Mouse (Mus musculus) thymus, postnatal 14 days (tissue): ENCODE data around the gene Arntl.

Experiments
- DNase-seq: peaks from one replicate; pipeline ENCODE4 v3.0.0; 2021

The Arntl gene

DNA sequence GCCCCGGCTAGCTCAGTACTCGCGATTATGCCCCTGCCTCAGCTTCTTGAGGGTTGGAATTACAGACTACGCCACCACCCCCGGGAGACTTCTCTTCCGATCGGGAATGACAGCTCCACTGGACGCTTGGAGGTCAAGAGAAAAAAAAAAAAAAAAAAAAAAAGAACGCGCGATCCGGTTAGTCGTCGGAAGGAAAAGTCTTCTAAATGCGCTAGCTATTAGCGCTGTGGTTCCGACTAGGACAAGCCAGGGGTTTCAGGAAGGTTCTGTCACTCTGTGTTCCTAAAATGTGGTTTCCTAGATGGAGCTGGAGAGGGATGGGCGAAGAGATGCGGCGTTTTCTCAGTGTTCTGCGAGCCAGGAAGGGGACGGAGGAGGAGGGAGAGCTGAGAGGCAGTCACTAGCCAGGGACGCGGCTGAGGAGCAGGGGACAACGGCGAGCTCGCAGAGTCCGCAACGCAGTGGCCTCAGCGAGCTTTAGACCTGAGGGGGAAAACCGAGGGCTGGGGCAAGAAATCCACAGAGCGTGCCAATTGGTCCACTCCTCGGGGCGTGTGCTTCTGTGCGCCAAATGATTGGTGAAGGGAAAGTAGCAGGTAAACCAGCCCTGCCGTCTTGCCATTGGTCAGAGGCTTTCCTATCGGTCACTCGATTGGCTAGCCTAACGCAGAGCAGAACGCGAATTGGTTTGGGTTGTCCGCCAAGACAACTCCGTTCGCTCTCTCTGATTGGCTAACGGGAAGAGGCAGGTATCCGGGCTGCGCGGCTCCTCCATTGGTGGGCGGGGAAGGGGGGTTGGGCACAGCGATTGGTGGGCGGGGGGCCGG, at the start of gene Arntl:
Gene Arntl (plus strand): TSS at position 822 of the 827 bp plus-strand sequence.
- peak; percentile 93 for DNase-seq

DNA sequence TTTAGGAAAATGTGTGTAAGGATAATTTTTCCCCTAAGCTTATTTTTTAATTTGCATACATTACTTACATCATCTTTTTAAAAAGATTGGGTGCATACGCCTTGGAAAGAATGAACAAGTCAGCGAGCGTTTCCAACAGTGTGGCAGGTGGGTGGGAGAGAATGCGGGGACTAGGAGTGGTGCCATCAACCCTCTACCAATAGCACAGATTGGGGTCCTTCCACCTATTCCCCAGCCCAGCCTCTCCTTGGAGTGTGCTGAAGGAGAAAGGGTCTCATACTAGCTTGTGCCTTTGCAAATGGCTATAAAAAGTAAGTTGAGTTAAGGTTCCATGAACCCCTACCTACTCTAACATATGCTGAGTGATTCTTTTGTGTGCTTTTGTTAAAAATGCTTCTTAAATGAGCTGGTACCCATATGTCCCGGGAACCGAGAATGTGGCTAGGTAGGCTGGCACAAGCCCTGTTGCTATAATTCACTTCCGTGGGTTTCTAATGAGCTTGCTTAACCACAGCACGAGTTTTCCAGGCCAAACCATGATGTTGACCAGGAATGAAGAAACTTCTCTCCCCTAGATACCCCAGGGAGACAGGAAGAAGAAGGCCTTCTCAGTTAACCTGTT, 46.1 kb upstream of the Arntl start:
- no peak for DNase-seq

DNA sequence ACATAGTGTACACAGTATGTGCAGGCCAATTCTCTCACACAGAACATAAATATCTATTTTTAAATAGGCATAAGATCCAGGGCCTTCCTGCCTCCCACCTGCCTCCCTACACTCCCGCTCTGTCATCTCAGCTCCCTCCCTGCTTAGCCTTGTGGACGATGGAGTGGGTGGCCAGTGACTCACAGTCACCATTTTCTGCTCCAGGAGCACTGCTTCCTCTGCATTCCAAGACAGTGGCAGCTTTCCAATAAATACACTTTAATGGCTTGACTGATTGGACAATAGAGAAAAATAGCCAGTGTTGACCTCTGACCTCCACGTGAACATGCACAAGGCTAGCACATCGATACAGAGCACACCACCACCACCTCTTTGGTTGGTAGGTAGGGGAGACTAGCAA, 42.5 kb upstream of the Arntl start:
- no peak for DNase-seq

DNA sequence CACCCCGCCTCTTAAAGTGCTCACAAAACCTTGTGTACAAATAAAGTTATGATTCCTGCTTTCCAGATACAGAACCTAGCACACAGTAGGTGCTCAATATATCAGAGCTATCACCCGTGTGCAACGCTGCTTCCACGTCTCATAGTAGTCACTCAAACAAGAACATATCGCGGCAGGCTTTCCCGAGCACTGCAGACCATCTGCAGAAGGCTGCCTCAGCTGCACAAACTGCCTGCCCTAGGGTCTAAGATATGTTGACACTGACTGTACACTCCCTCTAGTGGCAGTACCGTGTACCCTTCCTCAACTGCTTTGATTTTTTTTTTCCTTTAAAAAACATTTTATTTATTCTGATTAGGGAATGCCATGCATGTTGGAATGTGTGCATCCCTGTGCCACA, 40.2 kb upstream of the Arntl start:
- DNase-seq: peak; percentile 62

DNA sequence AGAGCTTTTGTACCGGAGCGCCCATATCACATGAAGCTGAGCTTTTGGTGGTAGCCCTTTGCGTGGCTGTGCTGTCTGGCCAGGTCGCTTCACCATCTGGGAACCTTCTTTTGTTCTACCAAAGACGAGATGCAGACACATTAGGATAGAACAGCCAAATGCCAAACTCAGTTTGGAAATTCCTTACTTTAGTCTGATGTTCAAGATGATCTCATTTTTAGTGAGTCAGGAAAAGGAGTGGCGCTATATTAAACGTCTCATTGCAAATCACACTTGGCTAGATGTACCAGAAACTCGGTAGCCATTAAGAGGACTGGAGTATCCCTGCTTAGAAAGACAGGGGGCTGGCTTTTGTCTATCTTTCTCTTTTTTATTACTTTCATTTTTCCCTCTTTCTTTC, 38.7 kb upstream of the Arntl start:
- DNase-seq: no peak

DNA sequence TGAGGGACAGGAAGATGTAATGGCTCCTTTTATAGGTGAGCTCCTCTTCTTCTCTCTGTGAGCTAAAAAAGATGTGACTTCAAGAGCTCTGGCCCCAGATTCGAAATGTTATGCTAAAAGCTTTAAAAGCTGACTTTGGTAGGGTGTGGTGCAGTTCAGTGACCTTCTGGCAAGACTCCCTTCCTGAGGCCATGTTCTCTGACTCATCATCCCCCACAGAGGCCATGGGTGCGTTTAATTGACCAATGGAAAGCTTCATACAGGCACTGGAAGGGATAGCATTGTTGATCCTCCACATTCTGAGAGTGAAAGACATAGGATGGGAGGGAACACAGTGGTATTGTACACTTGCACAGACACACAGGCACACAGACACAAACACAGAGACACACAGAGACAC, 34.8 kb upstream of the Arntl start:
- no peak for DNase-seq

DNA sequence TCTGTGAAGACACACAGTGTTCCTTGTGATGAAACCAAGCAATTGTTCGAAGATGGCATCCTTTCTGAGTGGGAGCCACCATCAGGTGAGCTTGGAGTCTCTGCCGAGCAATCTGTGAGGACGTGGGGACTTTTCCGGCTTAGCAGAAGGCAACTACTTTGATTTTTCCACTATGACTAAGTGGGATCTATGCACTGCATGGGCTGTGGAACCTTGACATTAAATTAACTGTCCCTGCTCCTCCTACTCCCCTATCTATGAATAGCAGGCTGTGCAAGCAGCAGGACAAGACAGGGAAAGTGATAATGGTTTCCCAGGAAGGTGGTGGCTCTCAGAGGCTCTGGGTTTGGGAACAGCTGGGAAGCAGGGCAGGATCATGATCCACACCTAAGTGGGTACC, 31.8 kb upstream of the Arntl start:
- no peak for DNase-seq

DNA sequence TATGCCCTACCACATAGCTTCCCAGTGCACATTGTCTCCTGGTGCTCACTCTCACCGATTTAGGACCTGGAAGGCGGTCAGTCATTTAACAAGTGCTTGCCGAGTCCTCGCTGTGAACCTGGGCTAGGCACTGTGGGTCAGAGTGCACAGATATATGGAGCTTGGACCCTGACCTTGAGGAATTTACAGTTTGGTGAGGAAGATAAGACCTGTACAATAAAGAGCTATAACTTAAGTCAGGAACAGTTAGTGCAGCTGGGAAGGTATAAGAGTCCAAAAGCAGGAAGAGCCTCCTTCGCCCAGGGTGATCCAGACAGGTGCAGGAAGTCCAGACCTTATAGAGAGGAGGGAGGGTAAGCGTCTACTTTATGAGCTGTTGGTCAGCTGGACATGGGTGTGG, 29.2 kb upstream of the Arntl start:
- DNase-seq: no peak

DNA sequence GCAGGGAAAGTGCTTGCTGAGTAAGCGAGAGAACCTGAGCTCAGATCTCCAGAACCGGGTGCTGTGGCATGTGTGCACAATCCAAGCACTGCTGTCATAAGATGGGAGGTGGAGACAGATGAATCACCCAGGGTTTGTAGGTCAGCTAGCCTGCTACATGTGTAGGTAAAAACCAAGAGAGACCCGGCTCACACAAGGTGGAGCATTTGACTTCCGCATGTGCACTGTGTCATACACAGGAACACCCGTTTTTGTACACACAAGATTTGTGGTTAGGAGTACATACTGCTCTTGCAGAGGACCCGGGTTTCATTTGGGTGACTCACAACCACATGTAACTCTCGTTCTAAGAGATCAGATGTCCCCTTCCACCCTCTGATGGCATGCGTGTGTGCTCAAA, 23.5 kb upstream of the Arntl start:
- no peak for DNase-seq

DNA sequence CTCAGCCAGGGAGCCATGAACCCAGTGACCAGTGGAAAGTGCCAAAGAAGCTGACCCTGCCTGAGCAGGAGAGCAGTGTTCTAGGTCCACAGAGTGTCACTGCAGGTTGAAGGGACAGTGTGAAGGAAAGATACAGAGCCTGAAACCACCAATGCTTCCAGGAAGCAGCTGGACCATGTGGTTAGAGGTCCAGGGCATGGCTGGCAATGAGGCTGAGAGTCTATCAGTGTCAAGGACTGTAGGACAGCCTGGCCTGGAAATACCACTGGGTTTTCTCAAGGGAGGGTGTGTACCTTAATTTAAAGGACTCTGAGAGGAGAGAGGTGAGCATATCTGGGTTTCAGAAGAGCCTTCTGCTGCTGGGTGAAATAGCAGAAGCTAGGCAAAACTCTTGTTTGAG, 22.2 kb upstream of the Arntl start:
- DNase-seq: no peak

DNA sequence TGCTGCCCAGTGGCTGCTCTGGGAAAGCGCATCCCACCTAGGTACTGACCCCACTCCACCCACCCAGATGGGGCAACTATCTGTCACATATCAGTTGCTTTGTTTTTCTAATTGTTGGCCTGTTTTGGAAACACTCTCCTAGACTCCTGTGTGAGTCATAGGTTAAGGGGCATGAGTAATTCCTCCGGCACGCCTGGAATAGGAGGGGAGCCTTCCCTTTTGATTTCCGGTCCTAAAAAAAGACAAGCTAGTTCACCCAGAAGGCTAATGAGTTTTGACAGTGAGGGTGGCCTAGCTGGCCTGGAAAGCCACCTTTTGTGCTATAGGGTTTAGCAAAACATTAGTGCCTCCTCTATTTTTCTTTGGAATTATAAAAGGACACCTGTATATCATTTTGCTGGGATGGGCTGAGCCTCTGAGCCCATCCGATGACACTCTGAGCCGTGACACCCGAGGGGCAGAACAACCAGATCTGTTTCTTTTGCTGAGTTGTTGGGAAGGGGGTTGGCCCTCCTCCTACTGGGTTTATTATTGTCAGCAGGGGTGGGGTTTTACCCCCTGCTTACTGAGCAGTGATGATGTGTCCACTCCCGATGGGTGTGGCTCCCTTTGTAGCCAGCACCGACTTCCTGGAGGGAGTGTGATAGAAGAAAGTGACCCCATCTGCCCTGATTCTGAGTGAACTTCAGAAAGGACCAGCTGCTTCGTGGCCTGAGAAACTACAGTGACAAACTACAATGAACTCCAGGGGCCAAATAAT, 21.0 kb upstream of the Arntl start:
- DNase-seq: no peak

DNA sequence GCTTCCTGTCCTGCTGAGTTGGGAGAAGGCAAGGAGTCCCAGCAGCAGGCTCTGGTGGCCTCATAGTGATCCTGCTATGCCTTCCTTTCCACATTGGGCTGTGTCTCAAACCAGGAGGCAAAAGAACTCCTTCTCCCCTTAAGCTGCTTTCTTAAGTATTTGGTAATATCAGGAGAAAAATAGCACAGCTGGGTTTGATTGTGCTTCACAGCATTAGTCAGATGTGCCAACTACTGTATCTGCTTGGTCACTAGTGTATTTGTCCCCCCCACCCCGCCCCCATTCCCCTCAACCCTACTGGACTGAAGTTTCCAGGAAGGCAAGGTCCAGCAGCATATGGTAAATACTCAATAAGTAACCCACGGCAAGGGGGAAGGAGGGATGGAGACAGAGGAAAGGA, 19.2 kb upstream of the Arntl start:
- DNase-seq: no peak

DNA sequence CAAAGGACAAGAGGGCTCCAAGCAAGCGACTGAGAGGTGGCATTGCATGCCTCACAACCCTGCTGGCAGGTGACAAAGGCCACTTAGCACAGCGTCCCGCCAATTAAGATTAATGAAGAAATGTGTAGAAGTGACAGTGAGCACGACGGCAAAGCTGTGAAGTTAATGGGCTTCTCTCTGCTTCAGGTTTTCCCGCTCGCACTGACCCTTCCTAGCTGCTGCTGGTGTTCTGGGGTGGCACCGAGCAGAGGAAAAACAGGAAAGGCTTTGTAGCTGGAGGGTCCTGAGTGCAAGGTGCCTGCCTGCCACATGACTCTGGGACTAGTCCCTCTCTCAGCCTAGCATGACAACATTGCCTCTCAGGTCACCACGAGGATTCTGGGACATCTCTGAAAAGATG, 18.7 kb upstream of the Arntl start:
- DNase-seq: no peak

DNA sequence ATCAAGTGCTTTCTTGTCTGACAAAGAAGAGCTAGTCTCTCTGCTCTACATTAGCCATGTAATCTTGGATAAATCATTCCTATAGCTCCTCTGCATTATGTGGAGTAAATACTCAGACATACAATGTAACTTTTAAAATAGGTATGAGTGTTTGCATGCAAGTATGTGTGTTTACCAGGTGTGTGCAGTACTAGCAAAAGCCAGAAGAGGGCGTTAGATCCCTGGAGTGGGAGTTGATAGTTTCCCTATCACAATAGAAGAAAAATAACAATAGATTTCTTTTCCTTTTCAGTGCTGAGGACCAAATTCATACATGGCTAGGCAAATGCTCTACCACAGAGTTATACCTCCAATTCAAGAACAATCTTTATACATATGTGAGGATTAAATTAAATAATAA, 15.5 kb upstream of the Arntl start:
- no peak for DNase-seq

DNA sequence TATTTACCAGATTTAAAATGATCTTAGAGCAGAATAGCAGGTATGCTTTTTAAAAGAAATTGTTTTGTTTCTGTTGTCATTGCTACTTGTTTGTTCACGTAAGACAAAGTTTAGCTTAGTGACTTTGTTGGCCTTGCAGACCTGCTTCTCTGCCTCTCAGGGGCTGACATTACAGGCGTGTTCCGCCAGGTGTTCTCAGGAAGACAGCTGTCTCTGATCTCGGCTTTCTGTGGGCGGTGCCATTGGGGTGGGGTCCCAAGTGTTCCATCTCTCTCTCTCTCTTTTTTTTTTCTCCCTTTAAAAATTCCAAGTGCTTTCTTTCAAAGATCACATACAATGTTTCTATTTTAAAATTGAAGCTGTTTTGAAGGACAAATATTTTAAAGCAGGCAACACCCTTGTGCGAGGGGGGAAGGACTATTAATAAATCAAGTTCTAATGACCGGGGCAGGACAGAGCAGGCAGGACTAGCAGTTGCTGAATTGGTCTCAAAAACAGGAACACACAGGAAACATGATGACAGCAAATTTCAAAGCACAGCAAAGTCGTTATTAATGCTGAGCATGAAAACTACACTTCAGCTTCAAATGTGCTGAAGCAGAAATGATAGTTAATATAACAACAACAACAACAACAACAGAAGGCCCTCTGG, 14.4 kb upstream of the Arntl start:
- peak; percentile 72 for DNase-seq

DNA sequence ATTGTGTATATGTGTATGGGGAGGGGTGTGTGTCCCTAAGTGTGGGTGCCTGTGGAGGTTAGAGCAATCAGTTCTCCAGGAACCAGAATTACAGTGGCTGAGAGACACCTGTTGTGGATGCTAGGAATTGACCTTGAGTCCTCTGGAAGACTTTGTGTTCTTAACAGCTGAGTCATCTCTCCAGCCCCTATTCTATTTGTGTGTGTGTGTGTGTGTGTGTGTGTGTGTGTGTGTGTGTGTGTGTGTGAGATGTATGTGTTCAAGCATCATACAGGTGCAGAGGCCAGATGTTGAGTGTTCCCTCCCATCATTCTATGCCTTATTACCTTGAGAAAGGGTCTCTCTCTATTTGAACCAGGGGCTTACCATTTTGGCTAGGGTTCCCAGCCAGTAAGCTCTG, 13.4 kb upstream of the Arntl start:
- DNase-seq: no peak

DNA sequence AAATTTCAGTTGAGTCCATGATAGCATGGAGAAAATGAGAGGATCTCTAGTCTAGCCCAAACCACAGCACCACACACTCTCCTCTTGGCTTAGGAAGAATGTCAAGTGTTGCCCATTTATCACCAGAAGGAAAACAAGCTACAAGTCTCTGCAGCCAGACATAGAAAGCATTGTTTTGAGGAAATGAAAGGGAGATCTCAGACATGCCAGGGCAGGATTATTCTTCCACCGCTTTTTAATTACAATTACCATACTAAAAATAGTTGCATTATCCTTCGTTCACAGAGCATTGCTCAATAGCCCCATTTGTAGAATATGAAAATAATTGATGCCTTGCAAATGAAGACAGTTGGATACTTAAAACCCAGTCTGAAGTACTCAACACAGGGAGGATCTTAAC, 12.0 kb upstream of the Arntl start:
- DNase-seq: no peak

DNA sequence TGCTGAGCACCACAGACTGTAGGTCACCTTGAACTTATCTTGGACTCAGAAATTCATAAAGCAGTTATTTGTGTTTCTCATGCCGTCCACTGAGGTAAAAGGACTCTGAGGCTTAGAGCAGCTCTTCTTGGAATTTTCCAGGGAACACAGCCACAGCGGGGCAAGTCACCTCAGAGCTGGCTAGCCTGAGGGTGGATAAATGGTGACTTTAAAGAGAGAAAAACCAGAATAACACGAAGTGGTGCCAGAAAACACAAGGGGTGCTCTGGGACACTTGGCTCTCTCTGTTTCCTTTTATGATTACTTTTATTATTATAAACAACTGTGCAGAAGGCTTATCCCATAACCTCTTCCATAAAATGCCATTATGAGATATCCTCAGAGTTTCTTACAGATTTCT, 11.1 kb upstream of the Arntl start:
- DNase-seq: no peak

DNA sequence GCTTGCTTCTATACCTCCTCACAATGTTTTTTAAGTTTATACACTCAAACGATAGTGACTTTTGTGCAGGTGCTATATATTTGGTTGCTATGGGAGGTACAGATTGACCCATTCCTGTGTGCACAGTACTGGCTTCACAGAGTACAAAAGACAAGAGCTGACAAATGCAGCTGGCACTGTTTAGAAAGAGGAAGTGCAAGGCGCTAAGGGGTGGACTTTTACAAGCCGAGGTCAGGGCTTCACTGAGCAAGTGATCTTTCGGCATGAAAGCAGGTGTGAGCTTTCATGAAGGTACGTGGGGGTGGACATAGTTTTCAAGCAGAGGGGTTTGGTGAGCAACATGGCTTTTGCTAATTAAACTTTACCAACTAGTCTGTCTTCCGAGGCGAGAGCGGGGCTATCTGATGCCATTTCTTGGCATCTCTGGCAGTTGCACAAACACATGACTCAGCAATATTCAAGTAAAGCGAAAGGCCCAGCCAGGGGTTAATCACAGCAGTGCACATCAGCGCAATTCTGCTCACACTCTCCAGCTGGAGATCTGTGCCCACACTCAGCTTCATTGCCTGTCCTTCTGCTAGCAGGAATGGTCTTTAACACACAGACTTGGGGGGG, 10.0 kb upstream of the Arntl start:
- DNase-seq: peak; percentile 27

DNA sequence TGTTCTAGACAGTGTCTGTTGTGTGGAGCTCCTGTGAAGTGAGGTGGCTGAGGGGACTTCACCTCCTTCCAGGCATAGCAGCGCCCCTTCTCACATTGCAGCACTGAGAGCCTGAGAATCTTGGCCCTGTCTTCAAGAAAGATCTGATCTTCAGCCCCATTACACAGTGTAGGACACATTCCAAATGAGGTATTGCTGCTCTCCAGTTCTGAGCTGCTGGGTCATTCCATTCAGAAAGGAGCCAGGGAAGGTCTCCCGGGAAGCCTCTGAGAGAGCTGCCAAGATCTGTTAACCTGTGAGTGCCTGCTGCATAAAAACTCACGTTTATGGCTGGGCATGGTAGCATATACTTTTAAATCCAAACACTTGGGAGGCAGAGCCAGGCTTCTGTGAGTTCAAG, 5.7 kb upstream of the Arntl start:
- no peak for DNase-seq

DNA sequence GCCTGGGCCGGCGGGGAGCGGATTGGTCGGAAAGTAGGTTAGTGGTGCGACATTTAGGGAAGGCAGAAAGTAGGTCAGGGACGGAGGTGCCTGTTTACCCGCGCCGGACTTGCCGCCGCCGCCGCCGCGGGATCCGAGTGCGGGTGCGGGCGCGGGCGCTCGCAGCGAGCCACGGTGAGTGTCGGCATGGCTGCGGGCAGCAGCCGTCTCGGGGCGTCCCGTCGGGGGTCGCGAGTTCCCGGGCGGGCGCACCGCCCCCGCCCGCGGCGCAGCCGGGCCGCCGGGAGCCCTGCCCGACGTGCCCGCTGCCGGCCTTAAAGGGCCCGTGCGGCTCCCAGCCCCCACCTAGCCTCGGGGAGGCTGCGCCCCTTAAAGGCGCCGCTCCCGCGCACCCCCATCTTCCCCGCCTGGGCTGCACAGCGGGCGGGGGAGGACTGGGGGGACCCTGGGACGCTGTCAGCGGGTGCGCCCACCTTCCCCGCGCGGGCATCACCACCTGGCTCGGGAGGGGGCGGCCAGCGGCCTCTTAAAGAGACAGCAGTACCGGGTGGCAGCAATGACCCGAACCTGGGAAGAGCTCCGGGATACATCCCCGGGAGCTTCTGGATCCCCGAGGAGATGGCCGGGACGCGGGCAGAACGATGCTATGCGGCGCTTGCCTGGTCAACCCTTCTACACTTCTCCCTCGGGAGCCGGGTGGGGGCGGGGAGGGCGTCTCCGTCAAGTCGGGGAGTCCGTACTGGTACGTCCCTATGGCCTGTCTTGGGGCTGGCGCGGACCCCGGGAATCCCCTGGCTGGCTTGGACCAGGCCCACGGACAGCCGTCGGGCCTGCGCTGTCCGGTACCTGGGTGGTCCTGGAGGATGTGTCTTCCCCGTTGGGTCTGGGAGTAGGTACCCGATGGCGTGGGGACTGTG, 464 bp downstream of the Arntl start:
- peak; percentile 79 for DNase-seq

DNA sequence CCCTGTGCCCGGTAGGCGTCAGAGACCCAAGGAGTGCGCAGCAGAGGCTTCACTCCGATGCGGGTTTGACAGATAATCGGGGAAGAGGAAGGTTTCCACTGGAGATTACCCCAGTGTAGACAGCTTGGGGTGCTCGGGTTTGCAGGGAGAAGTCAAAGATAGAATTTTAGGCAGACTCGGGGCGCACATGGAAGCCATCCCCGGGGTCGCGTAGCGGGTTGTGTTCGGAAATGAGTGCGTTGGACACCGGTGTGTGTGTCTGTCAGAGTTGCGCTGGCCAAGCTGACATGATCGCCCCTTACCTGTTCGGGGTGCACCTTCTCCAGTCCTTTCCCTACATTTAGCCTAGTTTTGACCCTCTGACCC, 1.1 kb downstream of the Arntl start:
- peak; percentile 36 for DNase-seq
